Mouse (Mus musculus): ENCODE data around the gene Padi1. TPM values are rescaled to one million over a fixed set of nuclear protein-coding genes. Genes with fewer than 3 reads are reported as not detected.

Gene Padi1
- polyA plus RNA-seq, 1 experiment = 0.12 TPM

DNA sequence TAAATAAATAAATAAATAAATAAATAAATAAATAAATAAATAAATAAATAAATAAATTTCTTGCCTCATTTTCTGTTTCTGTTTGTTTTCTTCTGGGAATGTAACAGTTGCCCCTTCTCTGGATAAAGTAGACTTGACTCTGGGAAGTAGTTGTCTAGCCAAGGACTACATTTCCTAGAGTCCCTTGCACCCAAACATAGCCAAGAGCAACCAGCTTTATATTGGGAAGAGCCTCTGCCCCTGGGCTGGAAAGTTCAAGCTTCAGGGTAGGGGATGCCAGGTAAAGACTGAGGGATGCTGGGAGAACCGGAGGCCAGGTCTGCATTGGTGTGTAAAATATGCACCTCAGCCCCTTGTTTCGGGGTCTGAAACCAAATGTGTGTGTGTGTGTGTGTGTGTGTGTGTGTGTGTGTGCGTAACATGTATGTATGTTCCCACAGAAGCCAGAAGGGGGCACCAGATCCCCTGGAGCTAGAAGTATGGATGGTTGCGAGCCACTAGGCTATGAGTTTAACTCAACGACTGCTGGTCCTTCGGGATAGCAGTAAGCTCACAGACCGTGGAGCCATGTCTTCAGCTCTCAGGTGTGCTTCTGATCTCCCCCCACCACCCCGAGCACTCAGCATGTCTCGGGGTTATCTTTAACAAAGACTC lies 61.2 kb downstream of the Padi1 start:
- DNase-seq (ENCODE audit: low read depth) = no peak

DNA sequence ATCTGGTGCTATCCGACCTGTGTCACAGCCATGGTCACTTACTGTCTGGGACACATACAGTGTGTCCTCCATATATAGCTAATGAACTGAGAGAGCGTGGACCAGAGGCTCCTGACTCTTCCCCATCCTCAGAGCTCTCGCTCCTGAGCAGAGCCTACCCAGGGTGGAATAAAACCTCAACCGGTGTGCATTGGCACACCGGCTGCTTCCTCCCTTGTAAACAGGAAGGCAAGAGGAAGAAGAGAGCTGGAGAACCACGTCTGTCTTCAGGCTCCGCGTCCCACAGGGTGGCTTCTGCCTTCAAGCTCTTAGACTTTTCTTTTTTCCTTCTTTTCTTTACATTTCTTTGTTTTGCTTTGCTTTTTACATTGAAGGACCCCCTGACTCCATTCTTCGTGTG lies 62.8 kb downstream of the Padi1 start:
- no peak for DNase-seq (ENCODE audit: low read depth)

DNA sequence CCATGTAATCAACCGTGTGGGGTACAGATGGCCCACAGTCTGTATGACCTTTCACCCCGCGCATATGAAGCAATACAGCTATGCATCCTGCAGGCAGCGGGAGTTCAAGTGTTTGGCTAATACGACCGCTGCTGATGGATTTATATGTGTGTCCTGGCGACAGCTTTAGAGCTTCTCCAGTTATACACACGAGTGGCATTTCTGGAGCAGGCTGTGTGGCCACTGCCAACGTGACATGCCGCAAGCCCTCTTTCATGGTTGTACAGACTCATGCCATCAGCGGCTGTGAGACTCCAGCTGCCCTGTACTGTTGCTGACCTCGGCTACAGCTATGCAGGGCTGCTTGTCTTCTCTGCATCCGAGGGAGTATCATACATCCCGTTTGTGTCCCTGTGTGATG lies 65.1 kb downstream of the Padi1 start:
- DNase-seq (ENCODE audit: low read depth) = no peak

DNA sequence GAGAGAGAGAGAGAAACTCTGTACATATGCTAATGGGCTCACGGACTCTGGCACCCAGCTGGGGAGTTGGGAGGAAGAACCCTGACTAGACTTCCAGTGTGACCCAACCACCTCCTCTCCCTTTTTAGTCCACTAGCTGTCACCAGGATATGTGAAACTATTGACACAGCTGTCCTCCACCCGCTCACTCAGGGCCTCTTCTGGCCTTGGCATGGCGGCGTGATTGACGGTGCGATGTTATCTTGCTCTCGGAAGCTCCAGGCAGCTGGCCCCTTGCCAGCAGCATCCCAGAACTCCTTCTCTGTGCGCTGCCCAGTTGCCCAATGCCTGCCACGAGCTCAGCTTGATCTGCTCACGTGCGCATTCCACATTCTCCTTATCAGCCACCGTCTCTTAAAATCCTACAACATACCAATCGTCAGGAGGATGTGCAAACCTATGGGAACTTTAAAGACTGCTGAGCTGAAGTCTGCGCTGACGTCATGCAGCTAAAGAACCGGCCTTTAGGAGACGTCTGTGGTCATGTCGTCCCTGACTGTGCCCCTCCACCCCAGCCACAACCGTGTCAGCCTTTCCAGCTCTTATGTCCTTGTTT lies 65.7 kb downstream of the Padi1 start:
- no peak for DNase-seq (ENCODE audit: low read depth)

DNA sequence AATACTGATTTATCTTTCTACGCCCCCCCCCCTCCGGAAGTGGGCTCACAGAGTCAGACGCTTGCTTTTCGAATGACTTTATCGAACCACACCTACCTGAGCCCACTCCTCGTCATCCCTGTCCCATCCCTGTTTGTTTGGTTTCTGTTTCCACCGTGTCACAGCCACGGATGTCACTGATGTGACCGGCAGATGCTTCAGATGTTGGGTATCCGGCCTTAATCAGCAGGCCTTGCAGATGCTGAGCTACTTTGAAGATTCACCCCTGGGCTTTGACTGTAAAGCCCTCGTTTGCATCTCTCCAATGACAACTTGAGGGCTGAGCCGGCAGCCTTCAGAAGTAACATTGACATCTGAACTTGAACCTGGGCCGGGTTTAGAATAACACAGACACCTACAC lies 69.0 kb downstream of the Padi1 start:
- no peak for DNase-seq (ENCODE audit: low read depth)

DNA sequence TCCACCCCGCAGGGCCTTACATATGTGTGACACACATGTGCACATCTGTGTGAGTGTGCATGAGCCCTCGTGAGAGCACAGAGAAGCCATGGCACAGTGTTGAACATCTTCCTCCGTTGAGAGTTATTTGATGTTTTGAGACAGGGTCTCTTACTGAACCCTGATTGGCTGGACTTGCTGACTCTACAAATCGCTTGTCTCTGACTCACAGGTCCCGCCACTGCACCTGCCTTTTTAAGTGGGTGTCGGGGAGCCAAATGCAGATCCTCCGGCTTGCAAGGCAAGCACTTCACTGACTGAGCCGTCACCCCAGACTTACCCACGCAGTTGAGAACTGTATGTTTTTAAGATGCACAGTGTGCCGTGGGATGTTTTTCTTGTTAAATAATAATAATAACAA lies 69.7 kb downstream of the Padi1 start:
- no peak for DNase-seq (ENCODE audit: low read depth)

DNA sequence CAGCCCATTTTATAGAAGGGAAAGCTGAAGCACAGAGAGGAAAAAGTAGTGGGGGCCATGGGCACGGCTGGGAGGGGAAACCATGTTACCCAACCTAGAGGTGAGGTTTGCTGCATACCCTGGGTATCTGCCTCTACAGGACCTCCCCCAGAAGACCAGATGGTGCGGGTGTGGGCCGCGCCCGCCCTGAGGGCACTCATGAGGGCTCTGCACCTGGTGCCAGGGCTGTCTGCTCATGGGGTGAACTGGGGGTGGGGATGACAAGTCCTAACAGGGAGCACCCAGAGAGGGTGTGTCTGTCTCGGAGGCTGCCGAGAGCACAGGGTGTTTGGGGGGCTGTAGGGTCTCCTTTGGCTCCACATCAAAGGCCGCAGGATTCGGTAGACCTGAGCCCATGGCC lies 70.7 kb downstream of the Padi1 start:
- no peak for DNase-seq (ENCODE audit: low read depth)

DNA sequence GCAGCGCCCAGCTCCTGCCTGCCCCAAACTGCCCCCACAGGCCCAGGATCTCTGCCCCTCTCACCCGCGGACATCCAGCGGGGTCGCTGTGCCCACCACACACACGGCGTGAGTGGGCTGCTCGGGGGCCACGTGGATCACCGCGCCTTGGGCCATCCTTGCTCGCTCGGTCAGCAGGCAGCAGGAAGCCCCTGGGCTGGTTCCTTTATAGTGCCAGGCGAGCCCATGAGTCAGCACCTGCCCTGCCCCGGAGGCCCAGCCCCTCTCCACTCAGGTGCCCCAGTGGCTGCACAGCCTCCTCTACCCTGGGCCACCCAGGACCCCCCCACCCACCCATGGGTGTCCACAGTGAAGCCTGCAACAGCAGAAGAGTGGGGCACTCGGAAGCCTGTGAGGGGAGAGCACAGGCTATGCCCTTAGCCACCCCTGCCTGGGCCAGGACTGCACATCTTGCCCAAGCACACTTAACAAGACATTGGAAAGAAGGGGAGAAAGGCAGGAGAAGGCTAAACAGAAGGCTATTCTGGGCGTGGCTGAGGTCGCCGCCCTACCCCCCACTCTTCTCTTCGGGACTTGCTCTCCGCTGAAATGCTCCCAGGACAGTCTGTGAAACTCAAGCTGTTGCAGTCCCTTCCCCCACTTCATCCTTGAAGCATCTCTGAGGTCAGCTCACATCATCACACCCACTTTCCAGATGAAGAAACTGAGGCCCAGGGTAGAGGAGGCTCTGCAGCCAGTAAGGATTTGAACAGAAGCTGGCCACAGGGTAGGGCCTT lies 71.4 kb downstream of the Padi1 start, which contains the start of gene Padi4:
TSS of gene Padi4 (minus strand) at position 212 of the 776 bp plus-strand sequence.
- no peak for DNase-seq (ENCODE audit: low read depth)

DNA sequence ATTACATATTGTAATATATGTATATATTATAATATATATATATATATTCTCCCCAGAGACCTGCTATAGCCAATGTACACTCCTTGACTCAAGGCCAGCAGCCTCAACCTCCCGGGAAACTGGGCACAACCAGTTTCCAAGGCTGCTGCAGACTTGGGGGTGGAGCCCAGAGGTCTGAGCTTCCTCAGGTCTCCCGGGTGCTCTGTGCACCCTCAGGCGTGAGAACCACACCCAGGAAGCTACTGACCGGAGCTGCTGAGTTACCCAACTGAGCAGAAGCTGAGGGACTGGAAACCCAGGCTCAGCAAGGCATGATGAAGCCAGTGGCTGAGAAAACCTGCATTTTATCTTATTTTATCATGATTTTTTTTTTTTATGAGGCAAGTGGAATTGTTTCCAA lies 74.5 kb downstream of the Padi1 start:
- no peak for DNase-seq (ENCODE audit: low read depth)

DNA sequence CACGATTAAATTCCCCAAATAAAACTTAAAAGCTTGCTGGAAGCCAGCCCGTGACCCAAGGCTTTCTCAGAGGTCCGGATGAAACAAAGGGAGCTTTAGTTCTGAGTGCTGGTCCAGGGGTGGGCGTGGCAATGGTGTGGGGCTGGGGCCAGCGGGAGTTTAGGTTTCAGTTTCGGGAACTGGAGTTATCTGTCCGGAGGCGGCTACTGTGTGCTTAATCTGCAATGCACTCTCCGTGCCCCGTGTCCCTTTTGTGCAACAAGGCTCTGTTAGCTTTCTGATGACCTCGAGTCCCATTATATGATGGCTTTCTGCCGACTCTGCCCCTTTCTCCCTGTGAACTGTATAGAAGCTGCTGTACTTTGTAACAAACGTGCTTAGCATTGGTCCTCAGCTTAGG lies 75.1 kb downstream of the Padi1 start:
- no peak for DNase-seq (ENCODE audit: low read depth)

DNA sequence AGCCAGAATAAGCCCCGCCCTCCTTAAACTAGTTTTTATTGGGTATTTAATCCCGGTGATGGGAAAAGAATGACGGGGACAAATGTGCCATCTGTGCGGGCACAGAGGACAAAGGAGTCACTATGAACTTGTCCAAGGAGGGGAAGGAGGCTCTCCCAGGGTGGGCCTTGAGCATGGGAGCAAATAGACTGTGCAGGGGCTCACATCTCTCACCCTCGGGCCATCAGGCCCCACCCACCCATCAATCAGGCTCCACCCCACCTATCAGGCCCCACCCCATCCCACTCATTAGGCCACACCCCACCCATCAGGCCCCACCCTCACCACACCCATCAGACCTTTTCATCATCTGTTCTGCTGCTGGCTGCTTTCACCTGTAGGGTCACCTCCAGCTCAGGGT lies 76.6 kb downstream of the Padi1 start:
- DNase-seq (ENCODE audit: low read depth) = no peak

DNA sequence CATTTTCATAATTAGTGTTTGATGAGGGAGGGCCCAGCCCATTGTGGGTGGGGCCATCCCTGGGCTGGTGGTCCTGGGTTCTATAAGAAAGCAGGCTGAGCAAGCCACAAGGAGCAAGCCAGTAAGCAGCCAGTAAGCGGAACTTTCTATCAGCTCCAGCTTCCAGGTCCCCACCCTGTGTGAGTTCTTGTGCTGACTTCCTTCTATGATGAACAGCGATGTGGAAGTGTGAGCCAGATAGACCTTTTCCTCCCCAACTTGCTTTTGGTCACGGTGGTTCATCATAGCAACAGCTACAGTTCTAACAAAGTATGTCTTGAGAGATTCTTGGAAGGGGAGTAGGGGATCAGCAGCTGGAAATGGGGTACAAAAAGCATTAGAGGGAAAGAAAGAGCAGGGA lies 79.6 kb downstream of the Padi1 start:
- no peak for DNase-seq (ENCODE audit: low read depth)

DNA sequence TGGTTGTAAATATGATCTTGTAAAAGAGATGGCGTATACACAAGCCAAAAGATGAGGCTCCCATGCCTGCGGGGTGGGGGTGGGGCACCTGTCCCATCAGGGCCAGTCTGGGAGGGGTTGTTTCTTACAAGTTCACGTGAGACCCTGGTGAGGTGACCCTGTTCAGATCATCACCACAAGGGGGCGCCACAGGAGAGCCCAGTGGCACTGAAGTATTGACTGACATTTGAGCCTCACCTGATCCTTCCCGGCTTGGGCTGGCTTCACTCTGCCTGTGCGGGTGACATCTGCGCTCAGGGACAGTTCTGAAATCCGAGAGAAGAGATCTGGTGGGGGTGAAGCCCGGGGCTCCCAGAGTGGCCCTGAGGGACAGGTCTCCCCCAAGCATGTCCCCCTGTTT lies 82.4 kb downstream of the Padi1 start:
- DNase-seq (ENCODE audit: low read depth) = no peak

Other genes starting within 250 kb of the Padi1 start
- 29.1 and 36.6 TPM in 2 replicates for gene Arhgef10l, start 179.8 kb downstream of the Padi1 start, polyA plus RNA-seq (2012; rRNA removed)
- 37.0 and 50.0 TPM in 2 replicates for gene Rcc2, start 145.2 kb downstream of the Padi1 start, polyA plus RNA-seq (2012; rRNA removed)
- gene Padi6, start 103.1 kb downstream of the Padi1 start, polyA plus RNA-seq (2012; rRNA removed) = 0.05 and 0.23 TPM in 2 replicates
- 2.6 and 2.7 TPM in 2 replicates for gene Padi4, start 71.5 kb downstream of the Padi1 start, polyA plus RNA-seq (2012; rRNA removed)
- 0.03 and 1.0 TPM in 2 replicates for gene Padi3, start 35.1 kb downstream of the Padi1 start, polyA plus RNA-seq (2012; rRNA removed)
- gene Padi2, start 60.6 kb upstream of the Padi1 start, polyA plus RNA-seq (2012; rRNA removed) = 25.1 and 45.2 TPM in 2 replicates
- 143 and 165 TPM in 2 replicates for gene Sdhb, start 115.4 kb upstream of the Padi1 start, polyA plus RNA-seq (2012; rRNA removed)
- 70.8 and 80.3 TPM in 2 replicates for gene Atp13a2, start 141.1 kb upstream of the Padi1 start, polyA plus RNA-seq (2012; rRNA removed)
- 36.9 and 47.1 TPM in 2 replicates for gene Mfap2, start 164.6 kb upstream of the Padi1 start, polyA plus RNA-seq (2012; rRNA removed)
- 17.6 and 18.9 TPM in 2 replicates for gene Crocc, start 214.8 kb upstream of the Padi1 start, polyA plus RNA-seq (2012; rRNA removed)
- 54.7 and 68.5 TPM in 2 replicates for gene Necap2, start 232.6 kb upstream of the Padi1 start, polyA plus RNA-seq (2012; rRNA removed)
- 1.5 and 2.7 TPM in 2 replicates for gene Spata21, start 242.6 kb upstream of the Padi1 start, polyA plus RNA-seq (2012; rRNA removed)